Mouse (Mus musculus) liver, embryonic 15.5 days (tissue): ENCODE results near the gene B9d1. TPM values are rescaled to one million over a fixed set of nuclear protein-coding genes. Genes with fewer than 3 reads are reported as not detected.
A peak's percentile ranks its signal among the peaks of the same experiment; 100 is the strongest.

Experiments
- ATAC-seq: fragments of 200-750 bp; cut with Nextera tagmentation; 2 replicates; pipeline ENCODE4 v1.8.0; 2017; ENCODE audit warnings: moderate number of reproducible peaks, mild to moderate bottlenecking, moderate library complexity; ENCODE audit not compliant: insufficient read depth
- H3K27ac ChIP-seq: fragments of 300-500 bp; sonication (generic); replicated peaks from 2 replicates; pipeline ENCODE4 v1.5.1; 2015; ENCODE audit warnings: mild to moderate bottlenecking, inconsistent platforms
- H3K27me3 ChIP-seq: fragments of 300-500 bp; sonication (generic); 2 replicates; pipeline ENCODE4 v1.6.1; 2015; ENCODE audit warnings: mild to moderate bottlenecking, inconsistent platforms
- H3K36me3 ChIP-seq: fragments of 300-500 bp; sonication (generic); replicated peaks from 2 replicates; pipeline ENCODE4 v1.6.1; 2015; ENCODE audit warnings: moderate library complexity, mild to moderate bottlenecking, inconsistent platforms
- H3K4me1 ChIP-seq: fragments of 300-500 bp; sonication (generic); replicated peaks from 2 replicates; pipeline ENCODE4 v1.6.1; 2015; ENCODE audit warnings: inconsistent platforms
- H3K4me2 ChIP-seq: fragments of 300-500 bp; sonication (generic); 2 replicates; pipeline ENCODE4 v1.6.1; 2015; ENCODE audit warnings: moderate library complexity, mild to moderate bottlenecking, inconsistent platforms
- H3K4me3 ChIP-seq: fragments of 300-500 bp; sonication (generic); replicated peaks from 2 replicates; pipeline ENCODE4 v1.5.1; 2015; ENCODE audit warnings: mild to moderate bottlenecking, inconsistent platforms
- H3K9ac ChIP-seq: fragments of 300-500 bp; sonication (generic); 2 replicates; pipeline ENCODE4 v1.6.1; 2015; ENCODE audit warnings: moderate library complexity, mild to moderate bottlenecking, inconsistent platforms
- H3K9me3 ChIP-seq: fragments of 300-500 bp; sonication (generic); replicated peaks from 2 replicates; pipeline ENCODE4 v1.6.1; 2016; ENCODE audit warnings: inconsistent platforms
- WGBS: fragments of 180-500 bp; shearing (Covaris S2); methylation state at CpG from one replicate; pipeline ENCODE4 v1.1.7; 2015; ENCODE audit warnings: mixed read lengths; ENCODE audit not compliant: insufficient replicate concordance; 5-methylcytosine and 5-hydroxymethylcytosine counted together
- polyA plus RNA-seq: library from polyadenylated mRNA; unstranded; fragments of >200 nt; fragmentation: Nextera tagmentation; extraction: Ambion mirVana; gene quantifications from 2 replicates; pipeline ENCODE4 v1.2.1, GENCODE M21; 2015

B9d1 gene
- polyA plus RNA-seq, 1 experiment from 2014 or later, result 1.6 TPM

DNA sequence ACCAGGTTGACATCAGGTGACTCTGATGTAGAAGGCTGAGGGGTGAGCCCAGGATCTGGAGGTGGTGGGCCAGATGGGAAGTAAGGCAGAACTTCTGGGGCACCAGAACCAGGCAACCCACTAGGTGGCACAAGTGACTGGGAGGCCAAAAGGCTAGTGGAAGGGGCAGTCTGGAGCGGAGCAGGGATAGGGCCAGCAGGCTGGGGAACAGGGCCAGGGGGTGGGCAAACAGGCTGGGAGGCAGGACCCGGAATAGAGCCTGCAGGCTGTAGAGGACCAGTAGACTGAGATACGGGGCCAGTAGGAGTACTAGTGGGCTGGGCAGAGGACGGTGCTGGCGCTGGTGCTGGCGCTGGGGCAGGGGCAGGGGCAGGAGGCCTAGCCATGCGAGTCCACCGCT is 15.1 kb upstream of the B9d1 start:
- Histone ChIP-seq H3K4me2 (no peak overlapping the region), H3K9ac (no peak overlapping the region), H3K4me1 (peaks cover 16% of the 10 kb centered on the region), H3K27me3 (no peaks in the 10 kb centered on the region), H3K36me3 (peaks cover 37% of the 10 kb centered on the region), H3K4me3 (no peak overlapping the region), H3K9me3 (no peaks in the 10 kb centered on the region), H3K27ac (no peak overlapping the region)
- WGBS, result 80% methylated on average over 5 of the region's 8 CpGs
- no peak for ATAC-seq

DNA sequence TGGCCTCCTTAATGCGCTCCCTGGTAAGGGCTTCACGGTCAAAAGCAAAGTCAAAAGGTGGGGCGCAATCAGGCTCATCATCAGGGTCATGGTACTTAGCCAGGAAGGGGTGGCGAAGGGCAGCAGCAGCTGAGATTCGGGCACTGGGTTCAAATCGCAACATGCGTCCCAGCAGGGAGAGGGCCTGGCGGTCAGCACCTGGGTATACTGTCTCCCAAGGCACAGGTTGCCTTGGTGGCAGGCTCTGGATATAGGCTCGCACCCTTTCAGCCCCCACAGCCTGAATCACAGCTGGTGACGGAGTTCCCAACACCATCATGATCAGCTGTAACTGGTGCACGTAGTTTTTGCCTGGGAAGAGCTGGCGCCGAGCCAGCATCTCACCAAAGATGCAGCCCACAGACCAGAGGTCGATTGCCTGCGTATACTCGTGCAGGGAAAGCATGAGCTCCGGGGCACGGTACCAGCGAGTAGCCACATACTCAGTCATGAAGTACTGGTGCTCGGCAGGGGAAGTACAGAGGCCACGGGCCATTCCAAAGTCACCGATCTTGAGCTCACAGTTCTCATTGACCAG is 13.9 kb upstream of the B9d1 start:
- no peak for ATAC-seq
- whole genome bisulfite sequencing, result 86% methylated on average over 22 of the region's 22 CpGs
- peaks cover 20% of the 10 kb centered on the region for H3K4me1 ChIP-seq

DNA sequence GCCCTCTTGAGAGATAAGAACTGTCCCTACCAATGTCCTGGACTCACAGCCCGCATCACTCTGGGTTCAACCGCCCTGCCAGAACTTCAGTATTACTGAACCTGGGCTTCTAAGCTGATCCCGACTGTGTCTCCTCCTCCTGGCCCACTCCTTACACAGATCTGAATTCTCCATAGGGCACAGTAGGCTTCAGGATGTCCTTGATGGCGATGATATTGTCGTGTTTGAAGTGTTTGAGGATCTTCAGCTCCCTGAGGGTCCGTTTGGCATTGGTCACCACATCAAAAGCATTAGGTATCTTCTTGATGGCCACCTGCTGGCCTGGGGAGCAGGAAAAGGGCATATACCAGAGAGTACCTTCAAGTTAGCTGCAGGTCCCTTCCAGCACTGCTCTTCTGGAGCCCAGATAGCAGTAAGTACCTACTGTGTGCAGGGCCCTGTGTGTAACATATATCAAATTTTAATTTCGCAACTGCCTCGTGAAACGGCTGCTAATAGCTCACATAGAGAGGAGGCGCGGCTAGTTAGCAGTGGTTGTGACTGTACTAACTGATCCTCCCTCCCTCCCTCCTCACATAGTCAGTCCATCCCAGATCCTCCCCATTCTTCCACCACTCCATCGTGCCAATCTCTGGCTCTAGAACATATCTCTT is 12.1 kb upstream of the B9d1 start:
- Histone ChIP-seq H3K4me1 (peaks cover 20% of the 10 kb centered on the region), H3K4me3 (peak overlapping the region; percentile 84), H3K36me3 (peaks cover 37% of the 10 kb centered on the region), H3K27ac (no peak overlapping the region), H3K9ac (peak overlapping the region; percentile 79), H3K9me3 (no peaks in the 10 kb centered on the region), H3K4me2 (peak overlapping the region; percentile 97), H3K27me3 (no peaks in the 10 kb centered on the region)
- ATAC-seq, result no peak
- 62% methylated on average over 12 of the region's 12 CpGs for WGBS

More for the DNA sequence above, 13.9 kb upstream of the B9d1 start:
- no peak overlapping the region for H3K4me2 ChIP-seq
- H3K4me3 ChIP-seq, result no peak overlapping the region
- H3K27me3 ChIP-seq, result no peaks in the 10 kb centered on the region
- no peak overlapping the region for H3K9ac ChIP-seq
- H3K9me3 ChIP-seq, result no peaks in the 10 kb centered on the region
- H3K27ac ChIP-seq, result no peak overlapping the region
- peaks cover 37% of the 10 kb centered on the region for H3K36me3 ChIP-seq

DNA sequence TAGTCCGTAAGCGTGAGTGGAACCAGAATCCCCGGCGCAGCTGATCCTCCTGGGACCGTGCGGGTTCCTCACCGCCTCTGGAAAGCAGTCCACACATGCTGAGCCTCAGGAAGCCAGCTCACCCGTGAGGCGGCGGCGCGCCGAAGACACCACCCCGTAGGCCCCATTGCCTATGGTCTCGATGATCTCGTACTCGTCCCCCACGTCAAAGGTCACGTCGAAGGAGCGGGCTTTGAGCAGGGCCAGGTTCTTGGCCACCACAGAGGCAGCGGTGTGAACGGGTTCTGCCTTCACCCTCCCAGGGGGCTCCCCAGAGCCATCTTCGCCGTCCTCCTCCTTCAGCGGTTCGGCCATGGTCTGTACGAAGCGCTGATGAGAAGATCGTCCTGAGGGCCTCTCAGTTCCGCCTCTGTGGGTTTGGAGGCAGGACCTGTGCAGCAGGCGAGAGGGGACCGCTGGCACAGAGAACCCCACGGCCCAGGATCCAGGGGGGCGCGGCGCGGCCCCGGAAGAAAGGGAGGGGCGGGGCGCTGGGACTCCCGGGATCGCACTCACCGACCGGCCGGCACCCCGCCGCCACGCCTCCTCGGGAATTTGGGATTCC is 11.3 kb upstream of the B9d1 start:
- H3K4me3 ChIP-seq, result peak overlapping the region; percentile 84
- H3K9me3 ChIP-seq, result no peaks in the 10 kb centered on the region
- H3K27ac ChIP-seq, result peak overlapping the region; percentile 59
- H3K36me3 ChIP-seq, result peaks cover 34% of the 10 kb centered on the region
- H3K27me3 ChIP-seq, result no peaks in the 10 kb centered on the region
- peak overlapping the region; percentile 79 for H3K9ac ChIP-seq
- 3% methylated on average over 50 of the region's 50 CpGs for WGBS
- peak; percentile 71 for ATAC-seq
- peak overlapping the region; percentile 97 for H3K4me2 ChIP-seq
- H3K4me1 ChIP-seq, result peaks cover 21% of the 10 kb centered on the region

DNA sequence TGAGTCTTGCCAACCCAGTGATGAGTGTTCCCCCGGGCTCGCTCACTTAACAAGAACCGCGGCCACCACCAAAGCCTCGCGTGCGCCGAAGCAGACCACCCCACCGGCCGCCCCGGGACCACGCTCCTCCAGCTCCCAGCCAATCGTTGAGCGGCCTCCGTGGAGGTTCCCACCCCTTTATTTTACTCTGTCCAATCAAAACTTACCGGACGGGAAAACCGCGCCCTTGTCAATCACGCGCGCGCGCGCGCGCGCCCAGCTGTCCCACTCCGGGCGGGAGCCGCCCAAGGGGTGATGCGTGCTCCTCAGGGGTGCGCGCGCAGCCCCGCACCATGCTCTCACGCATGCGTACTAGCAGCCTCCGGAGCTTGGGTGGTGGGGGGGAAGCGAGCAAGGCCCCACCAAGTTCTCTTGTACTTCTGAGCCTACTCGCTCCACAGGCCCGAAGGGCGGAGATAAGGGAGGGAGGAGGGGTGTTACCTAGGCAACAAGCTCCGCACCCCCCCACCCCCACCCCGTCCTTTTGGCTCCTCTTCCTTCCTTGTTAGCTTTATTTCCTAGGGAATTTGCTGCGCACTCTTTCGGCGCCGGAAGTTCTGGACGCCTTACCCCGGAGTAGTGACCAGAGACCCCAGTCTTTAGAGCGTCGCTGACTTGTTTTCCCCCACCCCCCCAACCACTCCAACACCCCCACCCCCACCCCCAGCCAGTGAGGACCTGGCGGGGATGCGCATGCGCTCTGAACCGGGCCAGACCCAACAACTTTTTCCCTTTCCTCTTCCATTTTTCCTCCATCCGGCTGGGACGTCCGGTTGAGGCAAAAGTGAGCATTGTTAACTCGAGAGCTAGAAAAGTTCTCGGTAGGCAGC is 10.6 kb upstream of the B9d1 start, which contains the start of gene Mapk7:
Mapk7 (minus strand) TSS at position 278 of the 869 bp plus-strand sequence.
- under 1% methylated on average over 61 of the region's 62 CpGs for WGBS
- Histone ChIP-seq H3K27me3 (no peaks in the 10 kb centered on the region), H3K9ac (peak within 1 kb of the TSS; percentile 79), H3K4me2 (peak within 1 kb of the TSS; percentile 97), H3K9me3 (no peaks in the 10 kb centered on the region), H3K4me1 (peaks cover 24% of the 10 kb centered on the region), H3K27ac (peak within 1 kb of the TSS; percentile 75), H3K4me3 (peak within 1 kb of the TSS; percentile 84), H3K36me3 (peaks cover 26% of the 10 kb centered on the region)
- ATAC-seq, result peak; percentile 97

DNA sequence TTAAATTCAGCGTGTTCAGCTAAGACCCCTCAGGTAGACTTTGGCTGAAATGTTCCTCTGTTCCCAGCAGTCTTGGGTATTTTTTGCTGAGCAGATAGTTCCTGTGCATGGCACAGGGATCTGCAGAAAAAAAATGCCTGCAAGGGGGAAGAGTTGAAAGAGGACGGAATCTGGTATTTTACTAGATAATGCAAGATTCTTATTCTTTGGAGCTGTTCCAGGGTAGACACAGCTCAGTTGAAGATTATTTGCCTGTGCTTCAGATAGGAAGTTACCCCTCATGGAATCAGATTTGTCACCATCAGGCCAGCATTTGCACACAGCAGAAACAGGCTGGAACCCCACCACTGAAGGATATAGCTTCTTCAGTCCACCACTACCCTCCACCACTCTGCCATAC is 9.4 kb upstream of the B9d1 start:
- Histone ChIP-seq H3K4me1 (peaks cover 24% of the 10 kb centered on the region), H3K4me3 (no peak overlapping the region), H3K36me3 (peaks cover 15% of the 10 kb centered on the region), H3K4me2 (no peak overlapping the region), H3K9ac (no peak overlapping the region), H3K9me3 (no peaks in the 10 kb centered on the region), H3K27me3 (no peaks in the 10 kb centered on the region), H3K27ac (no peak overlapping the region)
- WGBS, result 81% methylated on average over 2 of the region's 2 CpGs
- ATAC-seq, result no peak

DNA sequence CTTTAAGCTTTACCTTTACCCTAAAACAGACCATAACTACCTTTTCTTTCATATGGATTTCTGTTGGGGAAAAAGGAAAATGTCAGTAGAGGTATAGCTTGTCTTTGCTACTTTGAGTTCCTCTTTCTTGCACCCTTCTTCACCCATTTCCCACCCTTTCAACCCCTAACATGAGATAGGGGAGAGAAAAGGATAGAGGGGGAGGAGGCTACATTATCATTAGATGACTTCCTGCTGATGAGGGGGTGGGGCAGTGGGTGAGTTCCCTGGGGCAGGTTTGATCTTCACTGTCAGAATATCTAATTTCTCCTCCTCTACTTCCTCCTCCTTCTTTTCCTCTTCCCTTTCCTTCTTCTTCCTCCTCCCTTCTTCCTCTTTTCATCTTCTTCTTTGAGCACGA is 7.5 kb upstream of the B9d1 start:
- Histone ChIP-seq H3K4me1 (peaks cover 24% of the 10 kb centered on the region), H3K27ac (no peak overlapping the region), H3K4me2 (no peak overlapping the region), H3K9ac (no peak overlapping the region), H3K4me3 (no peak overlapping the region), H3K36me3 (no peaks in the 10 kb centered on the region), H3K27me3 (no peaks in the 10 kb centered on the region), H3K9me3 (no peaks in the 10 kb centered on the region)
- 31% methylated on average over 1 of the region's 1 CpGs for WGBS
- ATAC-seq, result no peak

DNA sequence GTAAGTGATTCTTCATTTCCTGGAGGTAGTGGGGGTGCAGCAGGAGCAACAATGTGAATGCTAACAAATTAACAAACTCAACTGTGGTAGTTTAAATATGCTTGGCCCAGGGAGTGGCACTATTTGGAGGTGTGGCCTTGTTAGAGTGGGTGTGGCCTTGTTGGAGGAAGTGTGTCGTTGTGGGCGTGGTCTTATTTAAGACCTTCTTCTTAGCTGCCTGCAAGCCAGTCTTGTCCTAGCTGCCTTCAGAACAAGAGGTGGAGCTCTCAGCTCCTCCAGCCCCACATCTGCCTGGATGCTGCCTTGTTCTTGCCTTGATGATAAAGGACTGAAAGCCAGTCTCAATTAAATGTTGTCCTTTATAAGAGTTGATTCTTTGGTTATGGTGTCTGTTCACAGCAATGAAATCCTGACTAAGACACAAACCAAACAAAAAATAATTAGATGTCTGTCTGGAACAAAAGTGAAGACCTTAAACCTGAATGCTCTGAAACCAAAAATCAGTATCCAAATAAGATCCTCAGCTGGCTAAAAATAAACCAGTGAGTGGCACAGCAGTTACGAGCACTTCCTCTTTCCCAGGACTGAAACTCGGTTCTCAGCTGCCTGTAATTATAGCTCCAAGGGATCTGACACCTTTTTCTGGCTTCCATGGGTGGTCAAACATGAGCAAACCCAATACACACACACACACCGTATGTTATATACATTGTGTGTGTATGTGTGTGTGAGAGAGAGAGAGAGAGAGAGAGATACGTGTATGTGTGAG is 6.0 kb upstream of the B9d1 start:
- no peak for ATAC-seq
- WGBS, result 41% methylated on average over 6 of the region's 6 CpGs

DNA sequence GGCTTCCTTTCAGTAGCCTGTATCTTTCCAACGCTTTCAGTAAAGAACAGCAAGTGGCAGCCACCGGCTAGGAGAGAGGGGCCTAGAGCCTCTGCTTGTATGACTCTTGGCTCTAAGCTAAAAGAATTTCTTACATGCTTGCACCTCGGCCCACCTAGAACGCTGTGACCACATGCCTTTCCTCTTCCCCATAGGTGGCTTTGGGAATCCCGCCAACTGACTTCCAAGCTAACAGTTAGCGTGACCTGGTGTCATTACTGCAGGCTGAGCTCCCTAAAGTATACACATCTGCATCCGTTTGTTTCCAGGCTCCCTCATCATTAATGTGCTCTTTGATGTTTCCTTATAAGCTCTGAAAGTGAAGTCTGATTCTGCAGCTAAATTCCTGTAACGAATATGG is 1.0 kb upstream of the B9d1 start:
- Histone ChIP-seq H3K27ac (no peak overlapping the region), H3K36me3 (no peaks in the 10 kb centered on the region), H3K4me1 (peaks cover 11% of the 10 kb centered on the region), H3K4me3 (no peak overlapping the region), H3K9ac (no peak overlapping the region), H3K9me3 (no peaks in the 10 kb centered on the region), H3K27me3 (peaks cover 6% of the 10 kb centered on the region; the same call in 1 of the 2 replicates), H3K4me2 (no peak overlapping the region)
- ATAC-seq, result no peak
- WGBS, result 59% methylated on average over 8 of the region's 8 CpGs

More for the DNA sequence above, 6.0 kb upstream of the B9d1 start:
- Histone ChIP-seq H3K4me1 (peaks cover 12% of the 10 kb centered on the region), H3K36me3 (no peaks in the 10 kb centered on the region), H3K9me3 (no peaks in the 10 kb centered on the region), H3K4me2 (no peak overlapping the region), H3K27me3 (peaks cover 3% of the 10 kb centered on the region; the same call in 1 of the 2 replicates), H3K27ac (no peak overlapping the region), H3K4me3 (no peak overlapping the region), H3K9ac (no peak overlapping the region)

DNA sequence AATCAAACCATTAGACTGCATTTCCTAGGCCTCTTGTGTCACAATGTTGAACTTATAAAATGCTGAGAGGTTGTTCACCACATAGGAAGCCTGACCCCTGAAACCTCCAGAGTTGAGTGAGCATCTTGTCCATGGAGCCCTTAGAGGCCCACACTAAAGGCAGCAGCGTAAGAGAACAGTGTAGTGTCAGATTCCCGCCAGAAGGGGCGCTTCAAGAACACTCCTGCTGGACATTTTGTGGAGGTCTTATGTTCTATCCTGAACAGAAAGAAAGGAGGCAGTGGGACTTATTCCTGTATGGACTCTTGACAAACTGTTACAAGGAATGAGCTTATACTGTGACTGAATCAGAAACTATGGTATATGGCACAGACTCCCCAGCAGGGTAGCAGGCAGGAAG is 10.0 kb downstream of the B9d1 start:
- H3K36me3 ChIP-seq, result no peaks in the 10 kb centered on the region; the same call in 1 of the 2 replicates
- no peak overlapping the region for H3K9ac ChIP-seq
- H3K9me3 ChIP-seq, result no peaks in the 10 kb centered on the region
- no peaks in the 10 kb centered on the region for H3K27me3 ChIP-seq
- no peak for ATAC-seq
- no peak overlapping the region for H3K27ac ChIP-seq
- 33% methylated on average over 3 of the region's 3 CpGs for WGBS
- H3K4me3 ChIP-seq, result no peak overlapping the region
- no peak overlapping the region for H3K4me2 ChIP-seq
- H3K4me1 ChIP-seq, result no peaks in the 10 kb centered on the region
